Mouse (Mus musculus) small intestine, adult 2 months (tissue): ENCODE data around the gene Rhbdd1. TPM values are rescaled to one million over a fixed set of nuclear protein-coding genes. Genes with fewer than 3 reads are reported as not detected.

Source experiments
- H3K27ac ChIP-seq: fragments of 200-500 bp; 2 replicates; pipeline ENCODE4 v1.5.1; 2012; ENCODE audit warnings: low read depth, low read length, control low read depth, inconsistent platforms; ENCODE audit not compliant: insufficient read depth
- H3K27me3 ChIP-seq: fragments of 200-500 bp; 2 replicates; pipeline ENCODE4 v1.6.1; 2012; ENCODE audit warnings: mild to moderate bottlenecking, moderate library complexity, low read length, inconsistent platforms; ENCODE audit not compliant: control insufficient read depth, insufficient read depth
- H3K36me3 ChIP-seq: fragments of 200-500 bp; 2 replicates; pipeline ENCODE4 v1.6.1; 2012; ENCODE audit warnings: mild to moderate bottlenecking, low read length, control low read depth, inconsistent platforms; ENCODE audit not compliant: control insufficient read depth, insufficient read depth
- H3K4me1 ChIP-seq: fragments of 200-500 bp; 2 replicates; pipeline ENCODE4 v1.6.1; 2012; ENCODE audit warnings: low read length, inconsistent platforms, mixed read lengths; ENCODE audit not compliant: control insufficient read depth, insufficient read depth, insufficient read length
- H3K4me3 ChIP-seq: fragments of 200-500 bp; 2 replicates; pipeline ENCODE4 v1.5.1; 2012; ENCODE audit warnings: low read depth, mild to moderate bottlenecking, control low read depth, inconsistent platforms, low read length, moderate library complexity
- CTCF ChIP-seq: fragments of 200-500 bp; IDR thresholded peaks from 2 replicates; pipeline ENCODE4 v1.5.1; 2012; ENCODE audit warnings: low read depth, mild to moderate bottlenecking, control low read depth, inconsistent platforms, low read length, moderate library complexity, mixed read lengths; ENCODE audit not compliant: insufficient replicate concordance, insufficient read length; ENCODE audit errors: extremely low read depth
- POLR2A ChIP-seq: fragments of 200-500 bp; IDR thresholded peaks from 2 replicates; pipeline ENCODE4 v1.6.1; 2012; ENCODE audit warnings: low read depth, mild to moderate bottlenecking, control low read depth, inconsistent platforms, low read length, moderate library complexity
- WGBS: fragments of 180-500 bp; shearing (Covaris S2); methylation state at CpG from one replicate; pipeline ENCODE4 v1.1.7; 2018; 5-methylcytosine and 5-hydroxymethylcytosine counted together
- polyA plus RNA-seq: library from polyadenylated mRNA; depleted of rRNA; stranded (reverse); fragments of >200 nt; gene quantifications from 2 replicates; pipeline ENCODE4 v1.2.3, GENCODE M21; 2012; rRNA removed

Rhbdd1 gene
- 3.0 and 4.9 TPM in 2 replicates for polyA plus RNA-seq

GRCm38 (mm10) chr1:82316111-82316745 is at the start of gene Rhbdd1:
Gene Rhbdd1, plus strand, starts transcription at chr1:82316452.
- H3K4me3 ChIP-seq = peak within 1 kb of the TSS; percentile 91
- H3K27ac ChIP-seq = peak within 1 kb of the TSS; percentile 71
- TF ChIP-seq CTCF = no peak; the same call in 1 of the 2 replicates
- peak; percentile 73 for TF ChIP-seq POLR2A
- H3K36me3 ChIP-seq = no peaks in the 10 kb centered on the region
- peaks cover 4% of the 10 kb centered on the region; the same call in 1 of the 2 replicates for H3K4me1 ChIP-seq
- 5% methylated on average over 47 of the region's 47 CpGs for WGBS
- no peaks in the 10 kb centered on the region for H3K27me3 ChIP-seq

- Histone ChIP-seq H3K4me3 (no peak overlapping the region), H3K27ac (no peak overlapping the region), H3K4me1 (no peaks in the 10 kb centered on the region), H3K36me3 (no peaks in the 10 kb centered on the region), H3K27me3 (no peaks in the 10 kb centered on the region)
- WGBS = 67% methylated on average over 4 of the region's 4 CpGs
- no peak for TF ChIP-seq CTCF
- no peak for TF ChIP-seq POLR2A
These were observed 48.7 kb upstream of the Rhbdd1 start for GRCm38 (mm10) chr1:82267547-82267946.

DNA sequence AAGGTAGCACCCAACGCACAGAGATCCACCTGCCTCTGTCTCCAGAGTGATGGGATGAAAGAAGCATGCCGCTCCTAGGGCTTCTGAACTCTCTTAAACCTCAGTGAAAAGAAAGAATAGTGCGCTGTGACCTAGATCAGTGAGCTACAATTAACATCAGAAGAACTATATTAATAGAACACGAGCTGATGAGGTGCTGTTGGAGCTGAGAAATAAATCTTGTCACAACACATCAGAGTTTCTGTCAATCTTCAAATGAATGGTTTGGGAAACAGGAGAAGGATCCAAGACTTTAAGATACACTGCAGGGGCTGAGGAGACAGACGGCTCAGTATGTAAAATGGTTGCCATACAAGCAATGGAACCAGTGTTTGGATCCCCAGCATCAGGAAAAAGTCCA is 44.0 kb upstream of the Rhbdd1 start:
- no peaks in the 10 kb centered on the region for H3K4me1 ChIP-seq
- H3K27ac ChIP-seq = no peak overlapping the region
- H3K4me3 ChIP-seq = no peak overlapping the region
- H3K27me3 ChIP-seq = no peaks in the 10 kb centered on the region
- WGBS = 84% methylated on average over 5 of the region's 5 CpGs
- H3K36me3 ChIP-seq = no peaks in the 10 kb centered on the region
- TF ChIP-seq POLR2A (no peak), CTCF (no peak)

DNA sequence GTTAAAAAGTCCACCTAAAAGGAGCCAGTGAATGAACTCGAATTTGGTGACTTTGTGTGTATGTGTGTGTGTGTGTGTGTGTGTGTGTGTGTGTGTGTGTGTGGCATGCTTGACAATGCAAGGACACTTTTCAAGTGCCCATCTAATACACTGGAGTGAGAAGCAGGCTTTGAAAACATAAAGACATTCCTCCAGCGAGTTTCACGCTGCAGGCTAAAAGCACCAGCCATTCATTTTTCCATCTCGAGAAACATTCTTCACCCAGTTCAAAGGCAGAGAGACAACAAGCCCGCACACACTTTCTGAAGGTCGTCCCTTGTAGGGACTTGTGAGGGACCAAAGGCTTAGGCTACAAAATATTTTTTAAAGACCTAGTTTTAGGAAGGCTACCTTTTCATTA is 42.7 kb upstream of the Rhbdd1 start:
- Histone ChIP-seq H3K36me3 (no peaks in the 10 kb centered on the region), H3K4me3 (no peak overlapping the region), H3K27me3 (no peaks in the 10 kb centered on the region), H3K27ac (no peak overlapping the region), H3K4me1 (no peaks in the 10 kb centered on the region)
- 70% methylated on average over 6 of the region's 6 CpGs for WGBS
- no peak for TF ChIP-seq CTCF
- TF ChIP-seq POLR2A = no peak

DNA sequence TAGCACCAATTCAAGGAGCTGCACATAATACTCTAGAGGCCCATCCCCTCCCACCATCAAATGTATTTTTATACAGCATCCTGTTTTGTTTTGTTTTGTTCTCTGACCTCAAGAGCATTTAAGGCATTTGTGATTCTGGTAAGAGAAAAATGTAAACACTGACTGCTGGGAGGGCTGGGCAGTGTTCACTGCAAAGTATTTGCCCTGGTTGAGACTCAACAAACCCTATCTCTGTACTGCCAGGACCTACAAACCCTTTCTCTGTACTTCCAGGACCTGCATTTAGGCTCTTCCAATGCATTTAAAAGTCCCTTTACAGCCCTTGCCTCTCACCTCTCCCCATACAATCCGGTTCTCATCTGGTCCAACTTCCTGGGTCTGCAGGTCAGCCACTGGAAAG is 41.9 kb upstream of the Rhbdd1 start:
- Histone ChIP-seq H3K36me3 (no peaks in the 10 kb centered on the region), H3K27ac (no peak overlapping the region), H3K4me1 (no peaks in the 10 kb centered on the region), H3K27me3 (no peaks in the 10 kb centered on the region), H3K4me3 (no peak overlapping the region)
- 26% methylated on average over 1 of the region's 1 CpGs for WGBS
- TF ChIP-seq CTCF (no peak), POLR2A (no peak)

GRCm38 (mm10) chr1:82279768-82280167 is 36.5 kb upstream of the Rhbdd1 start:
- no peak for TF ChIP-seq POLR2A
- TF ChIP-seq CTCF = no peak
- Histone ChIP-seq H3K27me3 (no peaks in the 10 kb centered on the region), H3K4me1 (no peaks in the 10 kb centered on the region), H3K36me3 (no peaks in the 10 kb centered on the region), H3K4me3 (no peak overlapping the region), H3K27ac (no peak overlapping the region)
- 76% methylated on average over 1 of the region's 1 CpGs for WGBS

- TF ChIP-seq CTCF (no peak), POLR2A (no peak)
- Histone ChIP-seq H3K27ac (no peak overlapping the region), H3K4me1 (no peaks in the 10 kb centered on the region), H3K27me3 (no peaks in the 10 kb centered on the region), H3K36me3 (no peaks in the 10 kb centered on the region), H3K4me3 (no peak overlapping the region)
- WGBS = 79% methylated on average over 6 of the region's 6 CpGs
These were observed 34.4 kb upstream of the Rhbdd1 start for GRCm38 (mm10) chr1:82281823-82282222.
